Mouse (Mus musculus): ENCODE measurements around the gene Wrb. TPM values are rescaled to one million over a fixed set of nuclear protein-coding genes. Genes with fewer than 3 reads are reported as not detected.
A peak's percentile ranks its signal among the peaks of the same experiment; 100 is the strongest.

The Wrb gene
- total RNA-seq, 2 experiments from 2014 or later = 8.8 to 10.3 TPM

GRCm38 (mm10) chr16:96156019-96156418 is 10.8 kb downstream of the Wrb start:
- intact Hi-C loops (cut with DNase I) = no loop called here
- DNase-seq = no peak

- no peak for DNase-seq
- intact Hi-C loops (cut with DNase I) = no loop called here
These were observed 12.0 kb downstream of the Wrb start for GRCm38 (mm10) chr16:96157171-96157570.

DNA sequence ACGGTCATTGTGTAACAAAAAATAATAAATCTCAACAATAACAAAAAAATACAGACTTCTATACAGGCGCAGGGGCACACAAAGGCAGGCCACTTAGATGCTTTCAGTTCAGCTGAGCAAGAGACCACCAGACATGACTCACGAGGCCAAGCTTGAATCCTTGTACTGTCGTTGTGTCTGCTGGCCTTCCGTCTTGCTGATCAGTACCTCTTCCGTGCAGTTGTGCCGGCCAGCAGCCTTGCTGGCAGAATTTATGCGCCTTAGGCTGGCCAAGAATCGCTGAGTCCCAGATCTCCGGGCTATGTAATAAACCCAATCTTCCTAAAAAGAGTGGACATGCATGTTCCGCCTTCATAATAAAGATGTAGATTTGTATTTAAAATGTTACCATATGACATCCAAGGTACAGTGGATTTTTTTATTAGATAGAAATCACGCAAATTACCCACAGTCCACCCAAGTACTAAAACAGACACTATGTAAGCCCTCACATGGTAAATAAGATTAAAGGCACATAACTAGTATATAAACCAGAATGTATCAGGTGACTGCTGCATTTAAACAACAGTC is 13.4 kb downstream of the Wrb start:
- no peak for DNase-seq

DNA sequence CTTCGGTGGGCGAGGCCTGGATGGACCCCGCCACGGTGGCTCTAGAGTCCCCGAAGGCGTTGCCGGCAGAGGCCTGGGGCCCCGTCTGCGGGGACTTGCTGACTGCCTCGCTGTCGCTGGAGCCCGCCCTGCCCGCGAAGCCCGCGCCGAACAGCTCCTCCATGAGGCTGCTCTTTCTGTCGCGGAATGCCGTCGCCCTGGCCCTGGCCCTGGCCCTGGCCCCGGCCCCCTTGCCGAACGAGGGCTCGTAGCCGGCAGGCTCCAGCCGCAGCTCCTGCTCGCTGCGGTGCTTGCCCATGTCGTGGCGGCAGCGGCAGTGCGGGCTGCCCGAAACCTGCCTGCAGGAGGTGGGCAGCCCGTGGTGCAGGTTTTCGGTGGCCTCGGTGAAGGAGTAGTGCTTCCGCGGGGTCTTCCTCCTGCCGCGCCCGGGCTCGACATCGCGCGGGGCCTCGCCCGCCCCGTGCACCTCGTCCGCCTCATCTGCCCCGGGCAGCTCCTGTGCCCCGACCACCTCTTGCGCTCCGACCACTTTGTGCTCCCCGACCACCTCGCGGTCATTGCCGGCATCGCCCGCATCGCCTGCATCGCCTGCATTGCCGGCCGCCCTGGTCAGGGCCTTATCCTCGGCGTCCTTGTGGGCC is 14.0 kb downstream of the Wrb start:
- intact Hi-C loops (cut with DNase I) = no loop called here
- DNase-seq = peak; percentile 61 to 62

More for the DNA sequence above, 13.4 kb downstream of the Wrb start:
- intact Hi-C loops (cut with DNase I) = no loop called here

- intact Hi-C loops (cut with DNase I) = loop anchor here (5.0 kb wide), 1 partner anchor 187 kb away; no protein-coding TSS in a partner anchor
- no peak for DNase-seq
These were observed 14.7 kb downstream of the Wrb start for GRCm38 (mm10) chr16:96159794-96160346.

GRCm38 (mm10) chr16:96160927-96161326 is 15.7 kb downstream of the Wrb start:
- intact Hi-C loops (cut with DNase I) = loop anchor here (5.0 kb wide), 1 partner anchor 186 kb away; no protein-coding TSS in a partner anchor

GRCm38 (mm10) chr16:96161336-96161735 is 16.1 kb downstream of the Wrb start:
- no peak for DNase-seq
- intact Hi-C loops (cut with DNase I) = loop anchor here (5.0 kb wide), 1 partner anchor 186 kb away; no protein-coding TSS in a partner anchor

More at GRCm38 (mm10) chr16:96160927-96161326, 15.7 kb downstream of the Wrb start:
- no peak for DNase-seq

GRCm38 (mm10) chr16:96165723-96166264 is 20.6 kb downstream of the Wrb start:
- intact Hi-C loops (cut with DNase I) = no loop called here
- no peak for DNase-seq

DNA sequence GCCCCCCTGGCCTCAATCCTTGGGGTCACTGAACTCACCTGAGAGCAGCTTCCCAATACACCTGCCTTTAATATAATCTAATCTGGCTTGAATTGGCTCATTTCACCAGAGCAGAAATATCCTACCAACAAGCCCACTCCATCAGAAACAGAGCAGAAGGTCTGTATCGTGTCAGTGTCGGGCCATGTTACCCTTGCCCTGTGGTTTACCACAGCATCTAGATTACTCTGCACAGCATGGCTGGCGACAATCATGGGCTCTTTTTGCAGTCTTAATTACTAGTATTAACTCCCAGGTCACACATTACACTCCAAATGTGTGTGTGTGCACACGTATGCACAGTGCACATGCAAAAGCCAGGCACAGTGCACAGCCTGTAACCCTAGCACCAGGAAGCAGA is 23.6 kb downstream of the Wrb start:
- no peak for DNase-seq
- intact Hi-C loops (cut with DNase I) = no loop called here

DNA sequence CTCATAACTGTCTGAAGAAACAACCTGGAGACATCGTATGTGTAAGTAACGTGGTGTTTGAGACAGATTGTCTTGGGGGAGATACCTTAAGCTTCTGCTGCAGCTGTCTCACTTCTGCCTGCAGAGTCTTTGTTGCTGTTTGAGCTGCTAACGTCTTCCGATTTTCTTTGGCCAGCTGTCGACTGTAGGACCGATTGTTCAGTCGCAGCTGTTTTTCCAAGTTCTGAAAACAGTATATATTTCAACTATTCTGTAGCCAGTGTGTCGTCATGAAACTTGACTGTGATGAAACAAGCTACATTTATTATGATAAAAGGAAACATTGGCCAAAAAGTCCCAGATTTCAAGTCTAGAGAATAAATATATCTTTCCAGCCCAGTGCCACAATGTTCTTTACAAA is 28.4 kb downstream of the Wrb start:
- no peak for DNase-seq
- intact Hi-C loops (cut with DNase I) = no loop called here

DNA sequence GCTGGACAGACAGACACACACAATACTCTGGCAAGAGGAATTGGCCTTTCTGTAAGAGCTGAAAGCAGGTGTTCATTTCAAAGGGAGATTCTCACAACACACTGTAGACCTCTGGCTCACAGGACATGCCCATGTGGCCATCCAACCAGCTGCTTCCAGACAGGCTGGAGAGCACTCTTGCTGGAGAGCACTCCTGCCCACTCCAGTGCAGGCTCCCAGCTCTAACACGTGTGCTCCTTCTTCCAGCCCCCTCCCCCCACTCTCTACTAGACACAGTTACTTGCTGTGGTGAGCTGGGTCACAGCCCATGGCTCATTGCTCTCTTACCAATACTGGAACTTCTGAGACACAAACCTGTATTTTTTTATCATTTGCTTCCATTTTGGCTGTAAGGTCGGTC is 30.2 kb downstream of the Wrb start:
- intact Hi-C loops (cut with DNase I) = no loop called here
- no peak for DNase-seq

GRCm38 (mm10) chr16:96179156-96179555 is 33.9 kb downstream of the Wrb start:
- intact Hi-C loops (cut with DNase I) = no loop called here
- no peak for DNase-seq

DNA sequence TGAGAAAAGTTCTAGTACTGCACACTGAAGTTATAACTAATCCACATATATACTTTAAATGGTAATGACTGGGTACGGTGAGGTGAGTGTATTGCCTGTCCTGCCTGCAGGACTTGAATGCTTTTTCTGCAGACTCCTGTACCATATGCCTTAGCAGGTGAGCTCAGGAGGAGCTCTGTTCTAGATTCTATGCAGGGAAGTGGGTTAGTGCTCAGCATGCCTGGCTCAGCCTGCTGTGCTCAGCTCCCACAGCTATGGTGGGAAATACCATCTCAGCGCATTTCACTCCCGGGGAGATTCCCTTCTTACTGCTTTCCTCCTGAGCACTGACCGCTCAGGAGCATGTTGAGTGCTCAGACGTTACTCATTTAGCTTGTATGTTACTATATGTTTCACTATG is 42.4 kb downstream of the Wrb start:
- no peak for DNase-seq
- intact Hi-C loops (cut with DNase I) = no loop called here

GRCm38 (mm10) chr16:96191531-96192506 is 46.6 kb downstream of the Wrb start, which contains the start of gene Lca5l:
Gene Lca5l, minus strand, starts transcription at chr16:96192271.
- intact Hi-C loops (cut with DNase I) = no loop called here
- DNase-seq = peak; percentile 99 to 100

DNA sequence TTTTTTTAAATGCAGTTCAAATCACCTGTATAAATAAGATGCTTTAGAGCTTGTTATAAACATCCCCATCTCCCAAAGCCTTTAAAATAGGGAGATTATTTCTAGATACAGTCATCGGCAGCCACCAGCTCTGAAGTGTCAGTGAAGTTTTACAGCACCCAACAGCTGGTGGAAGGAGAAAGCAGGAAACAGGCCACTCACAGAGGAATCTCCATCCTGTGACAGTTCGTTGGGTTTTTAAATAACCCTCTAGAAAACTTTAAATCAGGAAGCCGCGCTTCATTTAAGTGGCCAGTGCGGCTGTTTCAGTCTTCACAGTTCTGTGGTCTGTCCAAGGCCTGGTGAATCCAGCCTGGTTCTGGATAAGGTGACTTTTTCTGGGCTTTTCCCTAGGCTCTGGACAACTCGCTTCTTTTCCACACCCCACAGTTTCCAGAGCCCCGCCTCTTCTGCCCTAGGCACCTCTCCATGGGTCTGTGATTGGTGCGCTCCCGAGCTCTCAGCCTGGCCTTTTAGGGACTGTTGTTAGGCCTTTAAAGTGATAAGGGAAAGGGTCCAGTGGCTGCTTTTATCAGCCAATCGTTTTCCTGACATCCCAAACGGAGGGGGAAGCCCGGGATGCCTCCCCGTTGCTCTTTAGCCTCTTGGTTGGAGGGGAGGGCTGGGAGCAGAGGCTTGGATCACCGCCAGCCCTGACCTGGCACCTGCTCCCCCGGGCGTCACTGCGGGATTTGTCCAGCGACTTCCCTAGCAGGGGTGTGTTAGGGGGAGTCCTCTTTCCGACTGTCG is 54.9 kb downstream of the Wrb start, which contains the start of gene Sh3bgr:
TSS of gene Sh3bgr (plus strand) at position 538 of the 789 bp plus-strand sequence.
- intact Hi-C loops (cut with DNase I) = no loop called here
- peak; percentile 73 to 79 for DNase-seq

DNA sequence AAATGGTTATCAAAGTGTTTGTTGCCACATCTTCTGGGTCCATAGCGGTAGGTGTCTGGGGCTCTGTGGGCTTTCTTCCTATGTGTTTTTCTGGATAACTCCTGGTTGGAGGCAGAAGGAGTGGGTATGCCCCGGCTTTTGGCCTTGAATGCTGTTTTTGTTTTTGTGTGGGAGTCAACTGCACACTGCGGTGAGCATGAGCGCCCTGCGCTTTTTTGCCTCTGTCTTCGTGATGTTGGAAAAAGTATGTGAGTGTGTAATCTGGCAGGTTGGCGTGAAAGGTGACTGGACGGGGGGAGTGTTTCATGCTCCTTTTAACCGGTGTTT is 55.5 kb downstream of the Wrb start:
- intact Hi-C loops (cut with DNase I) = no loop called here
- no peak for DNase-seq

DNA sequence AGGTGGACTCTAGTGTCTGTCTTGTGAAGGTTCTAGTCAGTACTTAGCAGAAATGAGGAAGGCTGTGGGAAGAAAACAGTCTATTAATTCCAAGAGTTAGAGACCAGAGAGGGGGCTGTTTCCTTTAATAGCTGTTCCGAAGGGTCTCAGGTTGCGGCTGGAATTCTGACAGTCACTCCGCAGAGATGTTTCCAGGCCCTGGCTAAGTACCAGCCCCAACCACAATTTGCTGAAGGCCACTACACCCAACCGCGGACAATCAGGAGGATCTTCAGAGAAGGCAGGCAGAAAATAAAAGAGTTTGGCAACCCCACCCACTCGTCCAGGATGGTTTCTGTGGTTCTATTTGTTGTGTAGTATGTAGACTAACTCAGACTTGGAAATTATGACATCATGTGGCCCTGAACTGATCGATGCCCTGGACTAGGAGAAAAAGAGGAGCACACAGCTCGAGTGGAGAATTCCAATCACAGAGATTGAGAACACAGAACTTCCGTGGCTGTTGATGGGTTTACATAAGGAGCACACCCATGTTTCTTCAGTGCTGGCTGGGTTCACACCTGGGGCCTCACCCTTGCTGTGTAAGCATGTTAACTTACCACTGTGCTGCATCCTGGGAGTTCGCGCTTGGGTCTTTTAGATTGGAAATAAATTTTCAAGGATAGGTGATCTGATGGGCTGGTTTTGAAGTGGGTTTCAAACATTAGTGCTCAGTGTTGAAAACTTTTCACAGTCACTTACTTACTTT is 56.5 kb downstream of the Wrb start:
- intact Hi-C loops (cut with DNase I) = no loop called here
- peak; percentile 23 to 32 for DNase-seq

Measured in gastrocnemius, postnatal 36 days (tissue).